Mouse (Mus musculus) limb, embryonic 15.5 days (tissue): ENCODE results near the gene Eps8l3. TPM values are rescaled to one million over a fixed set of nuclear protein-coding genes. Genes with fewer than 3 reads are reported as not detected.

ENCODE experiments used
- ATAC-seq: fragments of 200-750 bp; cut with Nextera tagmentation; 2 replicates; pipeline ENCODE4 v1.8.0; 2017; ENCODE audit warnings: low read depth, moderate TSS enrichment; ENCODE audit not compliant: insufficient number of reproducible peaks, low FRiP score, low TSS enrichment
- H3K27ac ChIP-seq: fragments of 300-500 bp; sonication (generic); 2 replicates; pipeline ENCODE4 v1.5.1; 2015; ENCODE audit warnings: moderate library complexity, mild to moderate bottlenecking, inconsistent platforms
- H3K27me3 ChIP-seq: fragments of 300-500 bp; sonication (generic); 2 replicates; pipeline ENCODE4 v1.6.1; 2015; ENCODE audit warnings: inconsistent platforms
- H3K36me3 ChIP-seq: fragments of 300-500 bp; sonication (generic); 2 replicates; pipeline ENCODE4 v1.6.1; 2015; ENCODE audit warnings: inconsistent platforms
- H3K4me1 ChIP-seq: fragments of 300-500 bp; sonication (generic); 2 replicates; pipeline ENCODE4 v1.6.1; 2015; ENCODE audit warnings: inconsistent platforms
- H3K4me2 ChIP-seq: fragments of 300-500 bp; sonication (generic); 2 replicates; pipeline ENCODE4 v1.6.1; 2015; ENCODE audit warnings: mild to moderate bottlenecking, inconsistent platforms
- H3K4me3 ChIP-seq: fragments of 300-500 bp; sonication (generic); 2 replicates; pipeline ENCODE4 v1.5.1; 2015; ENCODE audit warnings: mild to moderate bottlenecking, inconsistent platforms
- H3K9ac ChIP-seq: fragments of 300-500 bp; sonication (generic); 2 replicates; pipeline ENCODE4 v1.6.1; 2015; ENCODE audit warnings: inconsistent platforms
- H3K9me3 ChIP-seq: fragments of 300-500 bp; sonication (generic); 2 replicates; pipeline ENCODE4 v1.6.1; 2016; ENCODE audit warnings: inconsistent platforms
- WGBS: fragments of 180-500 bp; shearing (Covaris S2); methylation state at CpG from one replicate; pipeline ENCODE4 v1.1.7; 2015; 5-methylcytosine and 5-hydroxymethylcytosine counted together
- polyA plus RNA-seq: library from polyadenylated mRNA; unstranded; fragments of >200 nt; fragmentation: Nextera tagmentation; extraction: Ambion mirVana; gene quantifications from 2 replicates; pipeline ENCODE4 v1.2.1, GENCODE M21; 2015

The Eps8l3 gene
- not detected in 2 replicates for polyA plus RNA-seq

GRCm38 (mm10) chr3:107877005-107877404, at the start of gene Eps8l3:
Gene Eps8l3, plus strand, starts transcription at chr3:107877229.
- Histone ChIP-seq H3K9ac (no peak within 1 kb of the TSS), H3K4me3 (no peak within 1 kb of the TSS), H3K36me3 (no peaks in the 10 kb centered on the region), H3K27me3 (no peaks in the 10 kb centered on the region), H3K4me2 (no peak within 1 kb of the TSS), H3K4me1 (no peaks in the 10 kb centered on the region; the same call in 1 of the 2 replicates), H3K27ac (no peak within 1 kb of the TSS), H3K9me3 (no peaks in the 10 kb centered on the region)
- no peak for ATAC-seq
- 83% methylated on average over 5 of the region's 5 CpGs for WGBS

GRCm38 (mm10) chr3:107827873-107828405, 49.1 kb upstream of the Eps8l3 start:
- no peak overlapping the region for H3K4me3 ChIP-seq
- H3K27me3 ChIP-seq, result no peaks in the 10 kb centered on the region
- H3K36me3 ChIP-seq, result no peaks in the 10 kb centered on the region
- no peaks in the 10 kb centered on the region for H3K9me3 ChIP-seq
- H3K27ac ChIP-seq, result no peak overlapping the region
- ATAC-seq, result no peak
- H3K4me1 ChIP-seq, result peaks cover 16% of the 10 kb centered on the region; the same call in 1 of the 2 replicates
- no peak overlapping the region for H3K9ac ChIP-seq
- H3K4me2 ChIP-seq, result no peak overlapping the region
- WGBS, result 80% methylated on average over 10 of the region's 10 CpGs

GRCm38 (mm10) chr3:107828518-107828917, 48.5 kb upstream of the Eps8l3 start:
- Histone ChIP-seq H3K4me3 (no peak overlapping the region), H3K4me1 (peaks cover 20% of the 10 kb centered on the region), H3K27me3 (no peaks in the 10 kb centered on the region), H3K9me3 (no peaks in the 10 kb centered on the region), H3K27ac (no peak overlapping the region), H3K4me2 (no peak overlapping the region), H3K9ac (no peak overlapping the region), H3K36me3 (no peaks in the 10 kb centered on the region)
- ATAC-seq, result no peak
- 39% methylated on average over 5 of the region's 5 CpGs for WGBS

- Histone ChIP-seq H3K9ac (no peak overlapping the region), H3K36me3 (no peaks in the 10 kb centered on the region), H3K27ac (no peak overlapping the region), H3K4me3 (no peak overlapping the region), H3K9me3 (no peaks in the 10 kb centered on the region), H3K4me2 (no peak overlapping the region), H3K27me3 (no peaks in the 10 kb centered on the region), H3K4me1 (peaks cover 24% of the 10 kb centered on the region)
- no peak for ATAC-seq
- 83% methylated on average over 3 of the region's 4 CpGs for WGBS
Measured at GRCm38 (mm10) chr3:107828997-107829396, 48.0 kb upstream of the Eps8l3 start.

GRCm38 (mm10) chr3:107829625-107830024, 47.4 kb upstream of the Eps8l3 start:
- no peaks in the 10 kb centered on the region for H3K9me3 ChIP-seq
- peaks cover 29% of the 10 kb centered on the region for H3K4me1 ChIP-seq
- H3K36me3 ChIP-seq, result no peaks in the 10 kb centered on the region
- H3K4me2 ChIP-seq, result no peak overlapping the region
- H3K27me3 ChIP-seq, result no peaks in the 10 kb centered on the region
- no peak for ATAC-seq
- H3K27ac ChIP-seq, result no peak overlapping the region
- H3K9ac ChIP-seq, result no peak overlapping the region
- whole genome bisulfite sequencing, result 66% methylated on average over 14 of the region's 14 CpGs
- no peak overlapping the region for H3K4me3 ChIP-seq

GRCm38 (mm10) chr3:107831875-107832554, 45.0 kb upstream of the Eps8l3 start:
- Histone ChIP-seq H3K27ac (no peak overlapping the region), H3K9me3 (no peaks in the 10 kb centered on the region), H3K27me3 (no peaks in the 10 kb centered on the region), H3K4me1 (peaks cover 22% of the 10 kb centered on the region), H3K4me3 (no peak overlapping the region), H3K36me3 (no peaks in the 10 kb centered on the region), H3K9ac (no peak overlapping the region), H3K4me2 (no peak overlapping the region)
- 57% methylated on average over 10 of the region's 10 CpGs for WGBS
- no peak for ATAC-seq

- Histone ChIP-seq H3K9ac (no peak overlapping the region), H3K36me3 (no peaks in the 10 kb centered on the region), H3K27me3 (no peaks in the 10 kb centered on the region), H3K4me3 (no peak overlapping the region), H3K4me2 (no peak overlapping the region), H3K9me3 (no peaks in the 10 kb centered on the region), H3K27ac (no peak overlapping the region), H3K4me1 (peaks cover 22% of the 10 kb centered on the region)
- 55% methylated on average over 6 of the region's 6 CpGs for WGBS
- ATAC-seq, result no peak
Measured at GRCm38 (mm10) chr3:107832645-107833044, 44.4 kb upstream of the Eps8l3 start.

GRCm38 (mm10) chr3:107833370-107833769, 43.7 kb upstream of the Eps8l3 start:
- Histone ChIP-seq H3K9me3 (no peaks in the 10 kb centered on the region), H3K9ac (no peak overlapping the region), H3K4me2 (no peak overlapping the region), H3K4me3 (no peak overlapping the region), H3K27me3 (no peaks in the 10 kb centered on the region), H3K4me1 (peaks cover 22% of the 10 kb centered on the region), H3K27ac (no peak overlapping the region), H3K36me3 (no peaks in the 10 kb centered on the region)
- WGBS, result 90% methylated on average over 1 of the region's 1 CpGs
- ATAC-seq, result no peak

GRCm38 (mm10) chr3:107833872-107834341, 43.1 kb upstream of the Eps8l3 start:
- WGBS, result 18% methylated on average over 4 of the region's 4 CpGs
- H3K27me3 ChIP-seq, result no peaks in the 10 kb centered on the region
- ATAC-seq, result no peak
- H3K27ac ChIP-seq, result no peak overlapping the region
- no peaks in the 10 kb centered on the region for H3K9me3 ChIP-seq
- H3K4me3 ChIP-seq, result no peak overlapping the region
- peaks cover 22% of the 10 kb centered on the region for H3K4me1 ChIP-seq
- no peak overlapping the region for H3K4me2 ChIP-seq
- no peaks in the 10 kb centered on the region for H3K36me3 ChIP-seq
- no peak overlapping the region for H3K9ac ChIP-seq

- H3K4me3 ChIP-seq, result no peak overlapping the region
- H3K27me3 ChIP-seq, result no peaks in the 10 kb centered on the region
- H3K36me3 ChIP-seq, result no peaks in the 10 kb centered on the region
- H3K27ac ChIP-seq, result no peak overlapping the region
- 84% methylated on average over 5 of the region's 5 CpGs for WGBS
- H3K4me1 ChIP-seq, result peaks cover 22% of the 10 kb centered on the region
- ATAC-seq, result no peak
- H3K9ac ChIP-seq, result no peak overlapping the region
- no peak overlapping the region for H3K4me2 ChIP-seq
- H3K9me3 ChIP-seq, result no peaks in the 10 kb centered on the region
Measured at GRCm38 (mm10) chr3:107835301-107835700, 41.7 kb upstream of the Eps8l3 start.

- Histone ChIP-seq H3K9me3 (no peaks in the 10 kb centered on the region), H3K27ac (no peak overlapping the region), H3K36me3 (no peaks in the 10 kb centered on the region), H3K4me3 (no peak overlapping the region), H3K27me3 (no peaks in the 10 kb centered on the region), H3K4me1 (peaks cover 14% of the 10 kb centered on the region; the same call in 1 of the 2 replicates), H3K4me2 (no peak overlapping the region), H3K9ac (no peak overlapping the region)
- ATAC-seq, result no peak
- WGBS, result 91% methylated on average over 5 of the region's 5 CpGs
Measured at GRCm38 (mm10) chr3:107839855-107840254, 37.2 kb upstream of the Eps8l3 start.

GRCm38 (mm10) chr3:107840855-107841254, 36.2 kb upstream of the Eps8l3 start:
- Histone ChIP-seq H3K4me3 (no peak overlapping the region), H3K27me3 (no peaks in the 10 kb centered on the region), H3K9ac (no peak overlapping the region), H3K9me3 (no peaks in the 10 kb centered on the region), H3K27ac (no peak overlapping the region), H3K36me3 (no peaks in the 10 kb centered on the region), H3K4me2 (no peak overlapping the region), H3K4me1 (peaks cover 14% of the 10 kb centered on the region; the same call in 1 of the 2 replicates)
- no peak for ATAC-seq
- 65% methylated on average over 7 of the region's 7 CpGs for WGBS
